Mouse (Mus musculus) small intestine, adult 2 months (tissue): Measurements from ENCODE around the gene Acoxl.

ENCODE experiments used
- CTCF ChIP-seq: fragments of 200-500 bp; IDR thresholded peaks from 2 replicates; pipeline ENCODE4 v1.5.1; 2012; ENCODE audit warnings: low read depth, mild to moderate bottlenecking, control low read depth, inconsistent platforms, low read length, moderate library complexity, mixed read lengths; ENCODE audit not compliant: insufficient replicate concordance, insufficient read length; ENCODE audit errors: extremely low read depth
- POLR2A ChIP-seq: fragments of 200-500 bp; IDR thresholded peaks from 2 replicates; pipeline ENCODE4 v1.6.1; 2012; ENCODE audit warnings: low read depth, mild to moderate bottlenecking, control low read depth, inconsistent platforms, low read length, moderate library complexity

DNA sequence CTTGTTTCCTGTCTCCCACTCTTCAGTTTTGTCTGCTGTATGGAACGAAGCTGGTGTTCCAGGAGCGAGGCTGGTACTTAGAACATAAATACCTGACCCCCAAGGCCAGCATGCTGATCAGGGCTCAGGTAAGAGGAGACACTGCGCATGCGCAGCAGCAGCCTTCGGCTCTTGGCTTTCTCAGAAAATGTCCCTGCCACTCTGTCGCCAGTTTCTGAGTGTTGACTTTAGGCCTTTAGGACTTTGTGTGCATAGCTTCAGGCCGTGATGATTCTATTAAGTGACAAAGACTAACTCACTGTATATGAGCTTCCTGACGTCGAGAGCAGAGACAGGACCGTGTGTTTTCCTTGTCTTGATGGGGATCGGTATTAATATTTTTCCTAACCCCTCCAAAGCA lies 267.0 kb downstream of the Acoxl start:
- no peak for TF ChIP-seq CTCF
- TF ChIP-seq POLR2A = no peak
